Mouse (Mus musculus) R1 (cell line): ENCODE measurements at regions not wholly inside any gene's neighbourhood (a gene's known extent, or its start where the extent isn't known, plus 50 kb on each side); places are given as distances from the start of the nearest gene placed in this dataset.

ENCODE experiments used
- DNase-seq: peaks from one replicate; pipeline ENCODE4 v3.0.0-alpha.2; 2018; ENCODE audit warnings: low read depth, low spot score

GRCm38 (mm10) chr10:100685748-100686147, 95.5 kb downstream of the 1700017N19Rik start:
- DNase-seq: no peak

DNA sequence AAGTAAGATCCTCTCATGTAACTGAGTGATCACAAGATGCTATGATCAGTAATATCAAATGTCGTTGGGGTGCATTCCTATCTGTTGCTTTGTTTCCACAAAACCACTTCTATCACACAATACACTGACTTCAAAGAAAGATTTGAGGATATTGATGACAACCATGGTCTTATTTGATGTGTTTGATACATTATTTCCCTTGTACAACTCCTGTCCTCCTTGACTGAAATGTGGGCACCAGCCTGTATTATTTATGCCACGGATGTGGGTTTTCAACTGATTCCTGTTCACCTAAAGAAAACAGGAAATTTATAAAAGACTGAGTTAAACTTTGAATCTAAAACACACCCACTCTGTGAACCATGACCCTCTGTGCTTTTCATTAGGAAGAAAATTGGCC, 105.7 kb downstream of the 1700017N19Rik start:
- no peak for DNase-seq

GRCm38 (mm10) chr10:100699206-100699605, 108.9 kb downstream of the 1700017N19Rik start:
- DNase-seq: no peak

DNA sequence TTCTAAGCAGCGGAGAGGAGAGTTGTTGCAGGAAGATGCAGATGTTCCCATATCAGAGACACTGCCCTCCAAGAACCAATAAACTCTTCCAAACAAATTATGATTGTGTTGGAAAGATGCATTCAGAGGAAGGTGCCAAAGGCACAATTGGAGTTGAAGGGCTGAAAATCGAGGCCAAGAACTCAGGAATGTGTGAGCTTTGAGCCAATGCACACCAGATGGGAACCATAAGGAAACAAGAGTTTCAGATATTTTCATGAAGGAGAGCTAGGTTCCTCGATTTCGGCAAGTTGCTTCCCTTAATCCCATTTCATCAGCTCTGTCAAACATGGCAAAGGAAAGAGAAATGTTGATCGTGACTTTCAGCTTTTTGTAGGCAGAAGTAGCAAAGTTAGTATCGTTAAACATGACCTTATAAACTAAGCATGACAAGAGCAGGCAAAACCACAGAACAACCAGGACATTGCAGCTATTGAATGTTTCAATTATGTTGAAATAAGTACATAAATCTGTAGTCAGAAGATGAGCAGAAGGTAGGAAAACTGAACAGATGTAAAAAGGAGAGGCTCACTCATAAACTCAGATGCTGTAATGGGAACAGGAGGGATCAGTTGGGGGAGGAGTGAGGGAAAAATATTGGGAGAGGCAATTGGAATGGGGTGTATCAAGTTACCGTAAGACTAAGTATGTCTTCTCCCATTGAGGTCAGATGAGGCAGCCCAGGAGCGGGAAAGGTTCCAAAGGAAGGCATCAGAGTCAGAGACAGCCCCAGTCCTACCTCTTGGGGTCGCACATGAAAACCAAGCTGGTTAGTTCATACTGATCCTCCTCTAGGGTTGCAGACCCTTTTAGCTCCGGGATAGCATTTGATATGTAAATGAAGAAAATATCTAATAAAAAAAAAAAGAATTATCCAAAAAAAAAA, 110.3 kb downstream of the 1700017N19Rik start:
- DNase-seq: no peak

DNA sequence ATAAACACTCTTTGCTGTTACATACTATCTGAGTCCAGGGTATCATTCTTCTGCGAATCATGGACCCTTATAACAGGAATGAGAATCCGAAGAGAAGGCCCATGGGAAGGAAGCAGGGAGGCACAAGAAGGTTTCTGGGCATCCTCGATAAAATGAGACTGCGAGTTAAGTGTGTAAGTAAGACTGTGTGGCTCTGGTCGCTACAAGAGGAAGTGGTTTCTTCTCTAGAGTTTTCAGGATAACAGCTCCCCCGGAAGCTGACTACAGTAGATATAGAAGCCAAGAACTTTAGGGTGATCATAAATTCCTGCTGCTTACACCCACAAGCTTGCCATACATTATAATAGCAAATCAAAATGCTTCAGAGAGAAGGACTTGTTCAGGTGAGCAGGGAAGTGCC, 111.7 kb downstream of the 1700017N19Rik start:
- DNase-seq: no peak

DNA sequence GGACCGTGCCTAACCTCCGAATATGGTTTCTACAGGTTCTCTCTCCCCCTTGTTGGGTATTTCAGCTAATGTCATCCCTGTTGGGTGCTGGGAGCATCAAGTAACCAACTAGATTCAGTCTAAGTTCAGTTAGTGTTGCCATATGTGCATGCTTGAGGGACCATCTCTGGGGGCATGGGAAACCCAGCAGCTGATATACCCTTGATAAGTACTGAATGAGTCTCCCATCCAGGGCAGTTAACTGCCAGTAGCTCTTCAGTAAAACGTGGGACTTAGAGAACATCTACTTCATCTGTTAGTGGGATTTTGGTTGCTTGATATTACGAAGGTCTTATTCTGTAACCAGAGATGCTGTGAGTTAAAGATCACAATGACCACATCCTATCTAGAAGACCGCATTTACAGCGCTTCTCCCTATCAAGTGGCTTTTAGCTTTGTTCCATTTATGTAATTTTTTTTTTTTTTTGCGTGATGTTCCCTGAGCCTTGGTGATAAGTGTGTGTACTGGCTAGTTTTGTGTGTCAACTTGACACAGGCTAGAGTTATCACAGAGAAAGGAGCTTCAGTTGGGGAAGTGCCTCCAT, 125.9 kb downstream of the 1700017N19Rik start:
- DNase-seq: no peak

- peak; percentile 13 for DNase-seq
Measured at GRCm38 (mm10) chr10:100718574-100718973, 128.3 kb downstream of the 1700017N19Rik start.

DNA sequence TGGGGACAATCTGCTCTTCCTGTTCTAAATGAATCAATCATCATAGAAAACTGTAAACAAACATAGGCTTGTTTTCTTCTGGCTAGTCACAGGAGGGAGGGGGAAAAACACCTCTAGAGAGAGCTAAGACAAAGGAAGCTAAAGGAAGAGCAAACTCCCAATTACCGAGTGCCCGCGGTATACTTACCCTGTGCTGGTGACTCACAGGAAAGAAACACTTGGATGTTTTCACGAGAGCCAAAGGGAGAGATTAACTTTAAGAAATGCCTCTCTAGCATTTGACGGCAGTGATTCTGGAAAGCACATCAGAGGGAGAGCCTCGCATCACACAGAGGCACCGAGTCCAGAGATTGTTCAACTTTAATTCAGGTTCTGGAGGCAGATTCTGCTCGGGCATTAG, 151.0 kb downstream of the 1700017N19Rik start:
- peak; percentile 2 for DNase-seq

- DNase-seq: peak; percentile 54
Measured at GRCm38 (mm10) chr10:100742065-100742464, 151.8 kb downstream of the 1700017N19Rik start.

DNA sequence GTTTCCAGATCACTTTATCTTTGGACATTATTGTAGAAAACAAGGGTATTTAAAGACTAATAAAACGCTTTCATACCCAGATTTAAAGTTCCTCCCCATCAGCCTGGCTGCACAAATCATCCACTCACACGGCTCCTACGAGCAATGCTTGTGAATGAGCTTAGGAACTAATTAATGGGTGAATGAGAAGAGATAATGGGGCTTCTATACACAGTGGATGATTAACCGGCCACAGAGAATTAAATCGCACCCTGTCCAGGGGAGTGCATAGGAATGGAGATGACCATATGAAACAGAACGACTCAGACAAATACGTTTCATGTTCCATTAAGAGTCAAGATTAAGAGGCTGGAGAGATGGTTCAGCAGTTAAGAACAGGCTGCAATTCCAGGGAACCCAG, 155.9 kb downstream of the 1700017N19Rik start:
- DNase-seq: no peak

GRCm38 (mm10) chr10:100754957-100755356, 164.7 kb downstream of the 1700017N19Rik start:
- no peak for DNase-seq

- DNase-seq: no peak
Measured at GRCm38 (mm10) chr10:100774252-100774651, 184.0 kb downstream of the 1700017N19Rik start.

GRCm38 (mm10) chr10:100792166-100792565, 201.9 kb downstream of the 1700017N19Rik start:
- DNase-seq: no peak

DNA sequence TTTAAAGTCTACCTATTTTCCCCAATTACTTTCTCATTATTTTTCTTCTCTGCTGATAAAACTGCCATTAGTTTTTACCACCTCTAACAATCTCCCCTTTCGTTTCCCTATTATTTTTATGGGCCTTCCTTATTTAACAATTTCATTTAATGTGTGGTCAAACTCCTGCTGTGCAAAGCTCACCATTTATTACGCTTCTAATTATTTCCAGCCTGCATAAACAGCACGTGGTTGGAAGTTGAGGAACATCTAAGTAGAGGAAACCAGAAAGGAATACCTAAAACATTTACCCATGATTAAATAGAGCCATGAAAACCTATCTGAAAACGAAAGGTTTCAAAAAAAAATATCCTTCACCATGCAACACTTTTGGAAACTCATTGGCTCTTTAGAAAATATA, 202.3 kb downstream of the 1700017N19Rik start:
- no peak for DNase-seq

DNA sequence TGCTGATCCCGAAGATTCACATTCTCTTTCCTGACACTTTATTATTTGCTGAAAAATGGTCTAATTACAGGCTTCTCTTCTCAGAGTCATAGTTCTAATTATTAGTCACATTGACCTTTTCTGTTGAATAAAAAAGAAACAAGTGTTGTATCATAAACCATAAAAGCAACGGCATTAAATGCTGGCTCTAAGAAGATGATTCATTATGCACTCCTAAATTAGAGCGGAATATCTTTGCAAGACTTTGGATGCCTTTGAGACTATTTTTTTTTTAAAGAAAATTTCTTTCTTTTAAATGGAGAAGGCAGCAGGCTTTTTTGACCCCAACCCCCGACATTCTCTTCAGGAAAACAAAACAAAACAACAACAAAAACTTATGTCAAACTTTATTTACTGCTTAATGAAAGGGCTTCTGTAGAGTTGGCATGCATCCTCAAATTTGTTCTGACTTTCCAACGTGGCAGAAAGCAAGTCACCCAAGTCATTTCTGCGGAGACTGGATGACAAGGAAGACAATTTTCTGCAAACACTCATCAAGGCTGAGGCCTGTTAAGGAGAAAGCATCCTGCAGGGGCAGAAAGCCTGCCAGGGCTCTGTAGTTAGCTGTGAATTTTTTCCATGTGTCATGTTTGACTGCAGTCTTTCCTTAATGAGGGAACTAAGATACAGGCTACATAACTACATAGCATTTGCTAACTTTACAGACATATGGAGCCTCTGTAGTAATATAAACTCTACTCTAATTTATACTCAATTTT, 205.1 kb downstream of the 1700017N19Rik start:
- no peak for DNase-seq

GRCm38 (mm10) chr10:100811639-100812038, 221.4 kb downstream of the 1700017N19Rik start:
- DNase-seq: no peak

GRCm38 (mm10) chr10:100834794-100835193, 244.5 kb downstream of the 1700017N19Rik start:
- no peak for DNase-seq

GRCm38 (mm10) chr10:100853213-100853612, 262.9 kb downstream of the 1700017N19Rik start:
- no peak for DNase-seq

GRCm38 (mm10) chr10:100856509-100856908, 266.2 kb downstream of the 1700017N19Rik start:
- peak; percentile 1 for DNase-seq

DNA sequence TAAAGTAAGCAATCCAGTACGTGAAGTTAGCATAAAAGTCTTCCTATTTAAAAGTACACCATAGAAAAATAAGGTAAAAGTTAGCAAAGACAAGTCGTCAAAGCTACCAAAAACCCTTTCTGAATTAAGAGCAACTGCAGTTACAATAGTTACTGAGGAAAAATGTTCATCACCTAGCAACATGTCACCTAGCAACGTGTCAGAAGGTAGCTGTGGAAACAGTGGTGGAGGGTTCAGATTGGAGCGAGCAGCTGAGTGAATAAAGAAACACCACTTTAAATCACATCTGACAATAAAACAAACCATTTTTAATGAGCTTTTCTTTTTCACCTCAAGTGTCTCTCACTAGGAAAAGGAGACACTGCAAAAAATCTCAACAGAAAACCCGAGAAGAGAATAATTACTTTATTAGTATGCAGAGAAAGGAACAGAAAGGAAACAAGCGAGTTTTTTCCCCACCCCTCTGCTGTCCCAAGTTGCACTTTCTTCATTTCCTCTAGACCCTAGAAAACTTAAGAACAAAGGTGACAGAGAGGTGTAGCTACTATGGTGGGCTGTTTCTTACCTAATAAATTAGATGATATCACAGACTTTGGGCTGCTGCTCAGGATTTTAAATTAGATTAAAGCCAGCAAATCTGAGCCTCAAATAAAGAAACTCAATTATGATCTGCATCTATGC, 275.4 kb downstream of the 1700017N19Rik start:
- peak; percentile 26 for DNase-seq

DNA sequence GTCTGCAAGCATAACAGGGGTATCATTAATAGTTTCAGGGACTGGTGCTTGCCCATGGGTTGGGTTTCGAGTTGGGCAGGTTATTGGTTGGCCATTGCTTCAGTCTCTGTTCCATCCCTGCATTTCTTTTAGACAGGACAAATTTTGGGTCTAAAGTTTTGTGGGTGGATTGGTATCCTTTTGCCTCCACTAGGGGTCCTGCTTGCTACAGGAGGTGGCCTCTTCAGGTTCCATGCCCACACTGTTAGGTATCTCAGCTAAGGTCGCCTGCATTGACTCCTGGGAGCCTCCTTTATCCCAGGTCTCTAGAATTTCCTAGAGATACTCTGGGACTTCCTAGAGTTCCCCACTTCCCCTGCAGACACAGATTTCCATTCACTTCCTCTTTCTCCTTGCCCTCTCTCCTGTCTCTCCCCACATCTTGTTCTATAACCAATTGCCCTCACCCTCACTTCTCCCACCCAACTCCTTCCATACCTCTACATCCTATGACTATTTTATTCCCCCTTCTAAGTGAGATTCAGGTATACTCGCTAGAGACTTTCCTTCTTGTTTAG, 278.2 kb downstream of the 1700017N19Rik start:
- DNase-seq: peak; percentile 4
